Mouse (Mus musculus) large intestine, adult 2 months (tissue): Measurements from ENCODE around the gene Magi2. TPM values are rescaled to one million over a fixed set of nuclear protein-coding genes. Genes with fewer than 3 reads are reported as not detected.

Experiments used
- DNase-seq: peaks from one replicate; pipeline ENCODE4 v3.0.0-alpha.2; 2012; ENCODE audit warnings: low read depth, low spot score
- WGBS: fragments of 180-500 bp; shearing (Covaris S2); methylation state at CpG from one replicate; pipeline ENCODE4 v1.1.7; 2018; 5-methylcytosine and 5-hydroxymethylcytosine counted together
- polyA plus RNA-seq: library from polyadenylated mRNA; depleted of rRNA; stranded (reverse); fragments of >200 nt; gene quantifications from 2 replicates; pipeline ENCODE4 v1.2.3, GENCODE M21; 2012; rRNA removed

Magi2 gene
- 0.21 and 0.66 TPM in 2 replicates for polyA plus RNA-seq

GRCm38 (mm10) chr5:19226866-19227243 is at the start of gene Magi2:
TSS of gene Magi2 (plus strand) at chr5:19227036.
- WGBS = 2% methylated on average over 25 of the region's 26 CpGs
- DNase-seq = no peak

DNA sequence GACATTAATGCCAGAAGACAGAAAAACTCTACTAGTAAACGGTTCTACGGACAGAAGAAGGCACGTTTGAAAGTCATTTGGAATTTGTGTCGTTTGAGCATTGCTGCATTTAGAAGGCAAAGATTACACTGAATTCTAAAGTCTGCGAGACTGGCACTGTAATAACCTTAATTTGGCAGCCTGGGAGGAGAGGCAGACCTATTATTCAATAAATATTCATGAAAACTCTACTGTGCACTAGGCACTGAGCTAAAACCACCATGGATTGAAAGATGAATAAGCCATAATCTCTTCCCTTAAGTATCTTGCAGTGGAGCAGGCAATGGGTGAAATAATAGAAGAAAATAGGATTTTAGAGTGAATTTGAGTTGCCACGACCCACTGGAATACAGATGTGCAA is 48.2 kb upstream of the Magi2 start:
- WGBS = 60% methylated on average over 6 of the region's 6 CpGs
- DNase-seq = no peak

- no peak for DNase-seq
- WGBS = 79% methylated on average over 2 of the region's 2 CpGs
These were observed 40.7 kb upstream of the Magi2 start for GRCm38 (mm10) chr5:19186175-19186574.

DNA sequence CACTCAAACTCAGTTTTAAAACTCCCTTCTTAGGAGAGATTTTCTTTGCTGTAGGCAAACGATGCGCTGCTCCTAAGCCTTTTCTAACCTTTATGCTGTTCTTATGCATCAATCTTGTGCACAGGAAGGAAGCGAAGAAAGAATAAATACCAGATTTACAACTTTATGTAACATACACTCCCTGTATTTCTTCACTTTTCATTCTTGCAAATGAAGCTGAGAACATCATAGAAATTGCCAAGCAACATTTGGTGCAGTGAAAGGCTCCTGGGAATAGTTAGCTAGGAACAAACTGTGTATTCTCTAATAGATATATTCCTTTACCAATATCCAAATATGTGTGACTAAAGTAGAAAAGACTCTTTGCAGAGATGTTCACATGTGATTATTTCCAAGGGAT is 15.2 kb upstream of the Magi2 start:
- no peak for DNase-seq
- WGBS = 80% methylated on average over 3 of the region's 3 CpGs

- DNase-seq = no peak
- 3% methylated on average over 49 of the region's 51 CpGs for WGBS
These were observed 531 bp upstream of the Magi2 start for GRCm38 (mm10) chr5:19226144-19226865.

DNA sequence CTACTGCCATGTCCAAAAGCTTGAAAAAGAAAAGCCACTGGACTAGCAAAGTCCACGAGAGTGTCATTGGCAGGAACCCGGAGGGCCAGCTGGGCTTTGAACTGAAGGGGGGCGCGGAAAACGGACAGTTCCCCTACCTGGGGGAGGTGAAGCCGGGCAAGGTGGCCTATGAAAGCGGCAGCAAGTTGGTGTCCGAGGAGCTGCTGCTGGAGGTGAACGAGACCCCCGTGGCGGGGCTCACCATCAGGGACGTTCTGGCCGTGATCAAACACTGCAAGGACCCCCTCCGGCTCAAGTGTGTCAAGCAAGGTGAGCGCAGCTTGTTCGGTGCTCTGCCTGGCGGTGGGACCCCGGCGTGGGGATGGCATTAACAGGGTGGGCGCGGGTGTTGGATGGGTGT is 445 bp downstream of the Magi2 start:
- WGBS = 3% methylated on average over 21 of the region's 21 CpGs
- DNase-seq = no peak

- DNase-seq = no peak
These were observed 1.0 kb downstream of the Magi2 start for GRCm38 (mm10) chr5:19227791-19228331.

DNA sequence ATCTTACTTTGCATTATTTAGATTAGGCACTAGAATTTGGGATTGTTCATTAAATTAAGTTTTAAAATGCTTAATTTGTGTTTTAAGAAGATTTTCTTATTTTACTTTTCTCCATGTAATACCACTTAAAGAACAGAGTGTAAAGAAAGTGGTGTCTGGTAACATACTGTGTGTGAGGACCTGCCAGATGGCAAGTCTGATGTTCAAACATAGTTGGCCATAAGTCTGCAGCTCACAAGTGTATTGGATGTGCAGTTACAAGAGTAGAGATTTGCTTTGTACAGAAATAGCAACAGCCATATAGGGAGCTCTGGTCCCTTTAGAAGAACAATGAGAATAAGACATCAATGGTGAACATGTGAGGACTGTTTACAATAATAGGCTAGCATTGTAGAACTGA is 15.0 kb downstream of the Magi2 start:
- no peak for DNase-seq

More at GRCm38 (mm10) chr5:19227791-19228331, 1.0 kb downstream of the Magi2 start:
- WGBS = 5% methylated on average over 14 of the region's 14 CpGs

- no peak for DNase-seq
- WGBS = 49% methylated on average over 2 of the region's 2 CpGs
These were observed 19.6 kb downstream of the Magi2 start for GRCm38 (mm10) chr5:19246426-19246825.

- WGBS = 64% methylated on average over 3 of the region's 3 CpGs
- DNase-seq = no peak
These were observed 20.4 kb downstream of the Magi2 start for GRCm38 (mm10) chr5:19247266-19247665.

- DNase-seq = no peak
- WGBS = 49% methylated on average over 5 of the region's 5 CpGs
These were observed 36.0 kb downstream of the Magi2 start for GRCm38 (mm10) chr5:19262816-19263215.

DNA sequence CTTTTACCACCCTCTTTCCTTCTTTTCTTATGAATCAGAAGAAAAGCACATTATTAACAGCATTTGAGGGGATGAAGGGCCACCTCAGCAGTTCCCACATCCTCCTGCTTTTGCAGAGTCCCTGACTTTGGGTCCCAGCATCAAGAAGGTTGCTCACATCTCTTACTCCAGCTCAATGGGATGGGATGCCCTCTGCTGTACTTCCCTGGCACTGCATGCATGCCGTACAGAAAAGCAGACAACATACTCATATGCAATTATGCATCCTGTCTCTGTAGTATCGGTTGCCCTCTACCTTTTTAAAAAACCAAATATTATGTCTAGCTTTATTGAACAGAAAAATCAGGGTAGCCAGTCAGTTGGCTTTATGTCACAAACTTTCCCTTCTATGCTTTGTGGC is 37.8 kb downstream of the Magi2 start:
- no peak for DNase-seq
- WGBS = 66% methylated on average over 2 of the region's 2 CpGs

DNA sequence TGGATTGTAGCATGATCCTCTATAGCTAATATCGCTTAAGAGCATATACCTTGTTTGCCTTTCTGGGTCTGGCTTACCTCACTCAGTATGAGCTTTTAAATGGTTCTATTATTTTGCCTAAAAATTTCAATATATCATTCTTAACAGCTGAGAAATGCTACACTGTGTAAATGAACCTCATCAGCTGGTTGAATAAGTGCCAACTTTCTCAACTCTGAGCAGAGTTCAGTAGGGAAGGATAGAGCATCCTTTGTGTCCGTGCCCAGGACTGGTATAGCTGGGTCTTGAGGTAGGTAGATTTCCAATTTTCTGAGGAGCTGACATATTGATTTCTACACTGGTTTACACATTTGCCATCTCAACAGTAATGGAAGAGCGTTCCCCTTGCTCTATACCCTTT is 65.7 kb downstream of the Magi2 start:
- DNase-seq = no peak
- WGBS = 76% methylated on average over 3 of the region's 3 CpGs

DNA sequence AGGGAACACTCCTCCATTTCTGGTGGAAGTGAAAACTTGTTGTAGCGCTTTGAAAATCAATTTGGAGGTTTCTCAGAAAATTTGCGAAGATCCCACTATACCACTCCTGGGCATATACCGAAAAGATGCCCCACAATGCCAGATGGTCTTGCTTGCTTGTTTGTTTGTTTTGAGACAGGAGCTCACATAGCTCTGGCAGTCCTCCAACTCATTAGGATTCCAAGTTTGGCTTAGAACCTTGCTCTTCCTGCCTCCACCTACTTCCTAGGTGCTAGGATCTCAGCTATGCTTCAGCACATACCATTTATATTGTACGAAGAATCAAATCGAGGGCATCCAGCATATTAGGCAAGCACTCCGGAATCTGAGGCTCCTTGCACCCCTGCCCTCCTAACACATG is 79.8 kb downstream of the Magi2 start:
- no peak for DNase-seq
- 87% methylated on average over 6 of the region's 6 CpGs for WGBS

GRCm38 (mm10) chr5:19309870-19310269 is 83.0 kb downstream of the Magi2 start:
- DNase-seq = no peak
- WGBS = 48% methylated on average over 1 of the region's 1 CpGs

DNA sequence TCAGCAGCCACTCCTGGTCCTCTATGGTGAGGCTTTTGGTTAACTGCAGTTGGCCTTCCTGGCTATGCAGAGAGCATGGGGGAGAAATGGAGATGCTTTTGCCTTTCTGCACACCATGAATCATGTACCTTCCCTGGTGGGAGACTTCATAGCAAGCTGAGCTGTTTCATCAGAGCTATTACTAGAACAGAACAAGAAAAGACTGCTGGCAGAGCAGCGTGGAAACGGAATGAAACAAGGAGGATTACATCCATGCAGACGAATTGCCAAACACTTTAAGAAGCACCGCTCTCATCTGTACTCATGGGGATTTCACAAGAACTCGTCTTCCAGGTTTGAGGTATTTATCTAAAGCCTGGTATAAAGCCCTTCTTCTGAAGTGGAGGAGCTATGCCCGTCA is 95.7 kb downstream of the Magi2 start:
- 72% methylated on average over 6 of the region's 6 CpGs for WGBS

GRCm38 (mm10) chr5:19337561-19337960 is 110.7 kb downstream of the Magi2 start:
- WGBS = 70% methylated on average over 2 of the region's 2 CpGs
- DNase-seq = no peak

More for the DNA sequence above, 95.7 kb downstream of the Magi2 start:
- DNase-seq = no peak

- WGBS = 68% methylated on average over 1 of the region's 1 CpGs
- DNase-seq = no peak
These were observed 141.3 kb downstream of the Magi2 start for GRCm38 (mm10) chr5:19368175-19368574.

DNA sequence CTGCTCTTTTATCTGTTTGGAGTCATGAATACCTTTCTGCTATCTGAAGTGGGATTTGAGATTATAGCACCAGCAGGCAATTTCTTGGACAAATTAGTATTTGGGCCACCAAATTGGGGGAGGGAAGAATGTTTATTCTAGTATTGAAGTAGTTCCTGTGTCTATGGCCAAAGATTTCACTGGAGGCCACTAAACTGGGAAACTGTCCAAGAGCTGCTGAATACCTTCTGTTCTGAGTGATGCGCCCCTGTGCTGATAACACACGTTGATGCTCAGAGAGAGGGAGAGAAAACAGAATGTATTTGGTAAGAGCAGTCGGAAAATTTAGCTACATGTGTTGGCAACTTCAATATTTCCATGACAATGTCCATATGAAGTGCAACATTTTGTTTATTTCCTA is 169.0 kb downstream of the Magi2 start:
- DNase-seq = no peak

DNA sequence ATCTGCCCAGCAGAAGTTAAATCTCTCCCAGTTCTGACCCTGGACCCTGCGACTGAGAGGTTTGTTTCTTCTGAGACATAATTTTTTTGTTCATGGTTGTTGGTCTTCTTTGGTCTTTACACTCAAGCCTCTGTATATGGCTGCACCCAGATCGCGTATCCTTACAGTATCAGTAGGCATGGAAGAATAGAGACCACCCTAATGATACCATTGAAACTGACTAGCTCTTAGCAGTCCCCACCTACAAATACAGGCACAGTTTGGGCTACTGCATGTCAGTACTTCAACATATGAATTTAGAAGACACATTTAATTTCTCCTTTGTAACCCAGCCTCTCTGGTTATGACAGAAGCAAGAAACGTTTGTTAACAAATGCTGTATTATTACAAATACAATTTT is 173.5 kb downstream of the Magi2 start:
- WGBS = 83% methylated on average over 4 of the region's 4 CpGs
- no peak for DNase-seq

More for the DNA sequence above, 169.0 kb downstream of the Magi2 start:
- WGBS = 53% methylated on average over 3 of the region's 3 CpGs

GRCm38 (mm10) chr5:19400738-19401408 is 174.0 kb downstream of the Magi2 start:
- 42% methylated on average over 5 of the region's 5 CpGs for WGBS
- DNase-seq = no peak
